20 mouse cellular contexts compared by ENCODE assay signal in genomic region chr4:105974948-105975347, GRCm38 (mm10).
DNase-seq lines count a peak whose midpoint lies in the region; ATAC-seq and TF ChIP-seq lines count a peak whose summit lies in the region.
"Had no signal": no experiment of that assay in that cellular context is flagged by ENCODE, and none has a peak within 500 bp of the region (broad histone marks: within the 10 kb centered on the region; RNA-seq: fewer than 3 reads in every experiment).

No protein-coding gene starts in this region.

- H3K27ac ChIP-seq in kidney, postnatal 0 days: no peak overlapping the region
- H3K27ac ChIP-seq: embryonic facial prominence, embryonic 12.5 days; forebrain, embryonic 12.5 days; heart, adult 2 months; heart, embryonic 15.5 days; hindbrain, embryonic 10.5 days; hindbrain, embryonic 15.5 days had no signal

- no peak for TF ChIP-seq POLR2A in lung, adult 2 months (IDR thresholded peaks at IDR 0.05; ENCODE audit: borderline replicate concordance, extremely low read depth, low read depth, low read length)
- no peak for TF ChIP-seq POLR2A in brain, embryonic 14.5 days (IDR thresholded peaks at IDR 0.05; ENCODE audit: borderline replicate concordance, extremely low read depth, insufficient read depth, insufficient read length, poor library complexity, severe bottlenecking)

- no peaks in the 10 kb centered on the region for H3K4me1 ChIP-seq in kidney, postnatal 0 days (replicated peaks; ENCODE audit: insufficient read depth, low read length)
- H3K4me1 ChIP-seq in lung, adult 2 months (ENCODE audit: control insufficient read depth, insufficient read depth, low read length): no peaks in the 10 kb centered on the region
- H3K4me1 ChIP-seq: embryonic facial prominence, embryonic 12.5 days; forebrain, embryonic 12.5 days; heart, embryonic 15.5 days; hindbrain, embryonic 10.5 days; hindbrain, embryonic 15.5 days had no signal

- H3K9me3 ChIP-seq in kidney, postnatal 0 days (replicated peaks; ENCODE audit: low read length): no peaks in the 10 kb centered on the region
- H3K9me3 ChIP-seq: embryonic facial prominence, embryonic 12.5 days; forebrain, embryonic 12.5 days; heart, embryonic 15.5 days; hindbrain, embryonic 10.5 days; hindbrain, embryonic 15.5 days had no signal

- no peaks in the 10 kb centered on the region for H3K36me3 ChIP-seq in kidney, postnatal 0 days (ENCODE audit: insufficient read depth, low read length)
- H3K36me3 ChIP-seq: embryonic facial prominence, embryonic 12.5 days; forebrain, embryonic 12.5 days; heart, embryonic 15.5 days; hindbrain, embryonic 10.5 days; hindbrain, embryonic 15.5 days had no signal

- ATAC-seq in kidney, postnatal 0 days (replicated peaks; ENCODE audit: low FRiP score, low read depth): no peak
- ATAC-seq: forebrain, embryonic 16.5 days had no signal

- WGBS in kidney, postnatal 0 days: 61% methylated on average over 4 of the region's 4 CpGs
- 72% methylated on average over 4 of the region's 4 CpGs for WGBS in lung, adult 2 months

- TF ChIP-seq CTCF in kidney, postnatal 0 days (IDR thresholded peaks at IDR 0.05; ENCODE audit: low read depth): peak; percentile 28; the same call in 1 of the 2 replicates
- no peak for TF ChIP-seq CTCF in lung, adult 2 months (IDR thresholded peaks at IDR 0.05; ENCODE audit: insufficient read depth, low read length)
- TF ChIP-seq CTCF in brain, embryonic 14.5 days (IDR thresholded peaks at IDR 0.05; ENCODE audit: borderline replicate concordance, extremely low read depth, insufficient read depth, insufficient read length): no peak

- no peaks in the 10 kb centered on the region for H3K27me3 ChIP-seq in kidney, postnatal 0 days (ENCODE audit: insufficient read depth, low read length)
- H3K27me3 ChIP-seq: embryonic facial prominence, embryonic 12.5 days; forebrain, embryonic 12.5 days; heart, embryonic 15.5 days; hindbrain, embryonic 15.5 days had no signal

- no peak for DNase-seq in kidney, postnatal 0 days (ENCODE audit: low spot score)
- no peak for DNase-seq in kidney, postnatal 4 days
- peak; percentile 19 for DNase-seq in lung, postnatal 10 days
- no peak for DNase-seq in lung, adult 2 months
- DNase-seq in brain, embryonic 14.5 days (ENCODE audit: low read depth): peak; percentile 26
- no peak for DNase-seq in spleen, postnatal 14 days (ENCODE audit: low spot score in 2 of 2)
- DNase-seq: adrenal gland, postnatal 10 days; cerebellum, adult 11-12 months; cerebellum, adult 9-10 months; cerebellum, postnatal 25 days; gastrocnemius, postnatal 14 days; heart, adult 2 months; heart, postnatal 14 days had no signal

- H3K4me3 ChIP-seq in kidney, postnatal 0 days (replicated peaks; ENCODE audit: low read depth, low read length): no peak overlapping the region
- H3K4me3 ChIP-seq in lung, adult 2 months (replicated peaks; ENCODE audit: extremely low read depth, low read depth, low read length): no peak overlapping the region
- H3K4me3 ChIP-seq: embryonic facial prominence, embryonic 12.5 days; forebrain, embryonic 12.5 days; heart, adult 2 months; heart, embryonic 15.5 days; hindbrain, embryonic 10.5 days; hindbrain, embryonic 15.5 days had no signal

- H3K9ac ChIP-seq in kidney, postnatal 0 days (ENCODE audit: low read depth, low read length): no peak overlapping the region
- H3K9ac ChIP-seq: embryonic facial prominence, embryonic 12.5 days; forebrain, embryonic 12.5 days; heart, embryonic 15.5 days; hindbrain, embryonic 15.5 days had no signal

- no peak overlapping the region for H3K4me2 ChIP-seq in kidney, postnatal 0 days (ENCODE audit: low read length)
- H3K4me2 ChIP-seq: embryonic facial prominence, embryonic 12.5 days; forebrain, embryonic 12.5 days; heart, embryonic 11.5 days; heart, embryonic 15.5 days; hindbrain, embryonic 15.5 days had no signal

Comparison
In these comparisons a context has a peak if more than half of its experiments do, and no peak if none do; other contexts are left out.
1. DNase-seq: peak in lung, postnatal 10 days (single experiment) and brain, embryonic 14.5 days (single experiment); none in kidney, postnatal 0 days (single experiment), kidney, postnatal 4 days (0 of 2), lung, adult 2 months (single experiment) and spleen, postnatal 14 days (0 of 2).